ENCODE assay signal across 8 mouse cellular contexts in the genomic region with DNA sequence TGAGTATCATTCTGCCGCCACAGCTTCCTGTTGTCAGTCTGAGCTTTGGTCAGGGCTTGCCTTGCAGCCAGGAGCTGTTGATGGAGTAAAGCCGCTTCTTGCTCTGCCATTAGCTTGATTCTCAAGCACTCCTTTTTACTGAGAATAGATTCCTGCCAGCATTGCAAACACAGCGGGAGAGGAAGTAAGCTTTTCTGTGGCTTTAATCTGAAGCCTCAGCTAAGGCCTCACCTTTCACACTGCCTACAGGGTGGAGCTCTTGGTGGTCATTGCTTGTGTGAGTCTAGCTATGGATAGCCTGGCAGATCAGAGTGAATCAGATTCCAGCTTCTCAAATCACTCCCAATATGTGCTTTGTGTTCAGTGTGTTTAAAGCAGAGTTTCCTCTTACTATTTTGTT. TPM values are rescaled to one million over a fixed set of nuclear protein-coding genes. Genes with fewer than 3 reads are reported as not detected.
DNase-seq lines count a peak whose midpoint lies in the region; ATAC-seq and TF ChIP-seq lines count a peak whose summit lies in the region.

No protein-coding gene starts in this region.

- H3K36me3 ChIP-seq in forebrain, postnatal 0 days (ENCODE audit: insufficient read depth), result no peaks in the 10 kb centered on the region
- no peaks in the 10 kb centered on the region for H3K36me3 ChIP-seq in forebrain, embryonic 16.5 days (ENCODE audit: control insufficient read depth, insufficient read depth)
- no peaks in the 10 kb centered on the region for H3K36me3 ChIP-seq in thymus, adult 2 months (ENCODE audit: control insufficient read depth, insufficient read depth, low read length)
- no peaks in the 10 kb centered on the region for H3K36me3 ChIP-seq in limb, embryonic 14.5 days (ENCODE audit: control insufficient read depth, insufficient read depth, low read length)

- no peak overlapping the region for H3K4me3 ChIP-seq in forebrain, postnatal 0 days (ENCODE audit: low read depth, low read length)
- H3K4me3 ChIP-seq in forebrain, embryonic 16.5 days (replicated peaks; ENCODE audit: low read length), result no peak overlapping the region
- H3K4me3 ChIP-seq in thymus, adult 2 months (ENCODE audit: control insufficient read depth, insufficient read depth, low read length), result no peak overlapping the region
- H3K4me3 ChIP-seq in limb, embryonic 14.5 days (replicated peaks; ENCODE audit: low read length), result no peak overlapping the region

- no peak for ATAC-seq in forebrain, postnatal 0 days
- ATAC-seq in forebrain, embryonic 16.5 days, result no peak
- ATAC-seq in limb, embryonic 14.5 days (ENCODE audit: low FRiP score, low read depth), result no peak

- H3K27me3 ChIP-seq in forebrain, postnatal 0 days (ENCODE audit: insufficient read depth, low read length), result no peaks in the 10 kb centered on the region
- H3K27me3 ChIP-seq in forebrain, embryonic 16.5 days (replicated peaks; ENCODE audit: control insufficient read depth, insufficient read depth, low read length), result no peaks in the 10 kb centered on the region
- H3K27me3 ChIP-seq in thymus, adult 2 months (ENCODE audit: control insufficient read depth, insufficient read depth, low read length), result no peaks in the 10 kb centered on the region
- H3K27me3 ChIP-seq in limb, embryonic 14.5 days (ENCODE audit: control insufficient read depth, insufficient read depth, low read length), result no peaks in the 10 kb centered on the region

- peaks cover 5% of the 10 kb centered on the region; the same call in 1 of the 2 replicates for H3K9me3 ChIP-seq in forebrain, postnatal 0 days (ENCODE audit: low read length)
- peaks cover 5% of the 10 kb centered on the region for H3K9me3 ChIP-seq in forebrain, embryonic 16.5 days (ENCODE audit: control insufficient read depth, low read length)
- peaks cover 7% of the 10 kb centered on the region for H3K9me3 ChIP-seq in limb, embryonic 14.5 days (ENCODE audit: control insufficient read depth, low read length)

- no peak overlapping the region for H3K4me2 ChIP-seq in forebrain, postnatal 0 days (ENCODE audit: low read depth)
- H3K4me2 ChIP-seq in forebrain, embryonic 16.5 days (ENCODE audit: low read length), result no peak overlapping the region
- H3K4me2 ChIP-seq in limb, embryonic 14.5 days (replicated peaks; ENCODE audit: low read depth, low read length, severe bottlenecking), result no peak overlapping the region

- intact Hi-C loops in heart, postnatal 14 days (cut with DNase I), result no loop called here

- peak; percentile 4 for DNase-seq in forebrain, postnatal 0 days
- DNase-seq in thymus, adult 2 months, result peak; percentile 33
- DNase-seq in thymus, adult 18-20 months, result no peak
- DNase-seq in limb, embryonic 14.5 days (ENCODE audit: low spot score), result no peak
- no peak for DNase-seq in adrenal gland, postnatal 36 days
- no peak for DNase-seq in layer of hippocampus, postnatal 14 days (ENCODE audit: low spot score in 2 of 2)
- DNase-seq in heart, postnatal 14 days, result no peak

- WGBS in forebrain, postnatal 0 days, result 26% methylated on average over 3 of the region's 3 CpGs
- WGBS in forebrain, embryonic 16.5 days, result 17% methylated on average over 3 of the region's 3 CpGs
- 2% methylated on average over 3 of the region's 3 CpGs for WGBS in thymus, adult 2 months
- 22% methylated on average over 3 of the region's 3 CpGs for WGBS in limb, embryonic 14.5 days

- H3K9ac ChIP-seq in forebrain, postnatal 0 days, result no peak overlapping the region
- no peak overlapping the region for H3K9ac ChIP-seq in forebrain, embryonic 16.5 days (replicated peaks; ENCODE audit: low read depth, low read length)
- no peak overlapping the region for H3K9ac ChIP-seq in limb, embryonic 14.5 days (ENCODE audit: low read depth, low read length, severe bottlenecking)

- TF ChIP-seq CTCF in forebrain, postnatal 0 days (IDR thresholded peaks at IDR 0.05; ENCODE audit: low read depth), result no peak
- TF ChIP-seq CTCF in thymus, adult 2 months (IDR thresholded peaks at IDR 0.05; ENCODE audit: borderline replicate concordance, control insufficient read depth, extremely low read depth, insufficient read depth, low read length, poor library complexity), result no peak

- H3K27ac ChIP-seq in forebrain, postnatal 0 days (ENCODE audit: low read depth, low read length), result no peak overlapping the region
- no peak overlapping the region for H3K27ac ChIP-seq in forebrain, embryonic 16.5 days (ENCODE audit: low read length)
- H3K27ac ChIP-seq in thymus, adult 2 months (ENCODE audit: control insufficient read depth, insufficient read depth, low read length), result peak overlapping the region; percentile 82
- H3K27ac ChIP-seq in limb, embryonic 14.5 days (replicated peaks; ENCODE audit: low read depth, low read length), result peak overlapping the region; percentile 21; the same call in 1 of the 2 replicates

- TF ChIP-seq POLR2A in thymus, adult 2 months (IDR thresholded peaks at IDR 0.05; ENCODE audit: control insufficient read depth, extremely low read depth, insufficient read depth, low read length, poor library complexity), result no peak
- no peak for TF ChIP-seq POLR2A in limb, embryonic 14.5 days (IDR thresholded peaks at IDR 0.05; ENCODE audit: borderline replicate concordance, extremely low read depth, insufficient read depth, insufficient read length)

- H3K4me1 ChIP-seq in forebrain, postnatal 0 days (ENCODE audit: insufficient read depth), result no peaks in the 10 kb centered on the region
- H3K4me1 ChIP-seq in forebrain, embryonic 16.5 days (replicated peaks; ENCODE audit: control insufficient read depth, insufficient read depth, low read length), result peaks cover 6% of the 10 kb centered on the region
- H3K4me1 ChIP-seq in thymus, adult 2 months (replicated peaks; ENCODE audit: control insufficient read depth, insufficient read depth, low read length), result peaks cover 34% of the 10 kb centered on the region
- H3K4me1 ChIP-seq in limb, embryonic 14.5 days (ENCODE audit: control insufficient read depth, insufficient read depth, low read length), result peaks cover 26% of the 10 kb centered on the region

RNA-seq across cellular contexts. Expression of a gene that starts 33.1 kb away (rescaled TPM):
- total RNA-seq in forebrain, postnatal 0 days (2014; rRNA removed), result 23.1 and 32.3 TPM in 2 replicates
- polyA plus RNA-seq in forebrain, postnatal 0 days (2015; fragmentation: Nextera tagmentation; extraction: Ambion mirVana), result 40.5 and 48.8 TPM in 2 replicates
- polyA plus RNA-seq in forebrain, embryonic 16.5 days (2015; fragmentation: Nextera tagmentation; extraction: Ambion mirVana), result 61.8 and 81.7 TPM in 2 replicates
- polyA plus RNA-seq in thymus, adult 2 months (2012; rRNA removed), result 223 and 238 TPM in 2 replicates
- 160 and 192 TPM in 2 replicates for polyA plus RNA-seq in limb, embryonic 14.5 days (2012; rRNA removed)
- polyA plus RNA-seq in limb, embryonic 14.5 days (2014; fragmentation: Nextera tagmentation; extraction: Ambion mirVana), result 200 and 209 TPM in 2 replicates
- total RNA-seq in adrenal gland, postnatal 36 days (2021), result 100 to 1,000 TPM; 215 to 243 TPM
- 10 to 100 TPM; 55.3 to 60.9 TPM for total RNA-seq in layer of hippocampus, postnatal 14 days (2021)
- total RNA-seq in heart, postnatal 14 days (2021), result 100 to 1,000 TPM; 140 to 155 TPM

Comparison
In these comparisons a context has a peak if more than half of its experiments do, and no peak if none do; other contexts are left out.
1. DNase-seq: peak in forebrain, postnatal 0 days (single experiment) and thymus, adult 2 months (single experiment); none in thymus, adult 18-20 months (0 of 2), limb, embryonic 14.5 days (single experiment), adrenal gland, postnatal 36 days (0 of 2), layer of hippocampus, postnatal 14 days (0 of 2) and heart, postnatal 14 days (0 of 2).
2. H3K27ac ChIP-seq: peak in thymus, adult 2 months (single experiment) and limb, embryonic 14.5 days (single experiment); none in forebrain, postnatal 0 days (single experiment) and forebrain, embryonic 16.5 days (single experiment).